Mouse (Mus musculus) liver, embryonic 15.5 days (tissue): ENCODE data around the gene Rrm1. TPM values are rescaled to one million over a fixed set of nuclear protein-coding genes. Genes with fewer than 3 reads are reported as not detected.
"Not testable (repeated sequence)": the region's sequence is repeated elsewhere in the genome, so short reads cannot be mapped to it uniquely, and the experiment has no call there.

Experiments used
- ATAC-seq: fragments of 200-750 bp; cut with Nextera tagmentation; 2 replicates; pipeline ENCODE4 v1.8.0; 2017; ENCODE audit warnings: moderate number of reproducible peaks, mild to moderate bottlenecking, moderate library complexity; ENCODE audit not compliant: insufficient read depth
- H3K27ac ChIP-seq: fragments of 300-500 bp; sonication (generic); replicated peaks from 2 replicates; pipeline ENCODE4 v1.5.1; 2015; ENCODE audit warnings: mild to moderate bottlenecking, inconsistent platforms
- H3K27me3 ChIP-seq: fragments of 300-500 bp; sonication (generic); 2 replicates; pipeline ENCODE4 v1.6.1; 2015; ENCODE audit warnings: mild to moderate bottlenecking, inconsistent platforms
- H3K36me3 ChIP-seq: fragments of 300-500 bp; sonication (generic); replicated peaks from 2 replicates; pipeline ENCODE4 v1.6.1; 2015; ENCODE audit warnings: moderate library complexity, mild to moderate bottlenecking, inconsistent platforms
- H3K4me1 ChIP-seq: fragments of 300-500 bp; sonication (generic); replicated peaks from 2 replicates; pipeline ENCODE4 v1.6.1; 2015; ENCODE audit warnings: inconsistent platforms
- H3K4me2 ChIP-seq: fragments of 300-500 bp; sonication (generic); 2 replicates; pipeline ENCODE4 v1.6.1; 2015; ENCODE audit warnings: moderate library complexity, mild to moderate bottlenecking, inconsistent platforms
- H3K4me3 ChIP-seq: fragments of 300-500 bp; sonication (generic); replicated peaks from 2 replicates; pipeline ENCODE4 v1.5.1; 2015; ENCODE audit warnings: mild to moderate bottlenecking, inconsistent platforms
- H3K9ac ChIP-seq: fragments of 300-500 bp; sonication (generic); 2 replicates; pipeline ENCODE4 v1.6.1; 2015; ENCODE audit warnings: moderate library complexity, mild to moderate bottlenecking, inconsistent platforms
- H3K9me3 ChIP-seq: fragments of 300-500 bp; sonication (generic); replicated peaks from 2 replicates; pipeline ENCODE4 v1.6.1; 2016; ENCODE audit warnings: inconsistent platforms
- WGBS: fragments of 180-500 bp; shearing (Covaris S2); methylation state at CpG from one replicate; pipeline ENCODE4 v1.1.7; 2015; ENCODE audit warnings: mixed read lengths; ENCODE audit not compliant: insufficient replicate concordance; 5-methylcytosine and 5-hydroxymethylcytosine counted together
- polyA plus RNA-seq: library from polyadenylated mRNA; unstranded; fragments of >200 nt; fragmentation: Nextera tagmentation; extraction: Ambion mirVana; gene quantifications from 2 replicates; pipeline ENCODE4 v1.2.1, GENCODE M21; 2015

Rrm1 gene
- 171 and 180 TPM in 2 replicates for polyA plus RNA-seq

DNA sequence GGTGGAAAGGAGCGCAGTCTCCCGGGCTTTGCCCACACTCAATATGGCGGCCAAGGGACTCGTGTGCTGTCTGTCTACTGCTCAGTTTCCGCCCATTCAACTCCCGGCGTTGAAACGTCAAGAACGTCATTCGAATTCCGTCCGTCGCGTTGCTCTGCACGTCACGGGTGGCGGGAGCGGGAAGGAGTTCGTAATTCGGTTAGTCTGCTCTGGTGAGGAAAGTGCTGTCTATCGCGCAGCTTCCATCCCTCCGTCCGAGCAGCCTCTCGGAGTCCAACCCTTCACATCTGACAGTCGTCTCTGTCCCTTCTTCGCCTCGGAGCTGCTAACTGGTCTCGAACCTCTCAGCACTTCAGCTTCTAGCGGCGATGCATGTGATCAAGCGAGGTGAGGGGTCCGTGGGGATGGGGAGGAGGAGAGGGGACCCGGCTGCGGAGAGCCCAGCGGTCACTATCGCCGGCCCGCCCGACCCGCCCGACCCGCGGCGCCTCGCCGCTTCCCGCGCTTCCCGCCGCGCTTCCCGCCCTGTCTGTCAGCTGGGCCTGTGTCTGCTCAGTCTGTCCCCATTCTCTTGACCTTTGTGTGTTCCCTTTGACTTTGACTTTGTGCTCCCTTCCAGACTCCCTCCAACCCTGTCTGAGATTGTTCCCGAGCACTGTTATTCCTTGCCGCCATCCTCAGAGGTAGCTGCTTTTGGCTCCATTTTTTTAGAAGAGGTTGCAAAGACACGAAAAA lies at the start of gene Rrm1:
TSS of gene Rrm1 (plus strand) at position 39 of the 735 bp plus-strand sequence.
- Histone ChIP-seq H3K36me3 (peaks cover 31% of the 10 kb centered on the region), H3K9me3 (no peaks in the 10 kb centered on the region), H3K27me3 (peaks cover 4% of the 10 kb centered on the region; the same call in 1 of the 2 replicates), H3K4me1 (peaks cover 28% of the 10 kb centered on the region), H3K4me3 (peak within 1 kb of the TSS; percentile 94), H3K9ac (peak within 1 kb of the TSS; percentile 96), H3K27ac (peak within 1 kb of the TSS; percentile 94), H3K4me2 (peak within 1 kb of the TSS; percentile 81)
- peak; percentile 92 for ATAC-seq
- WGBS = under 1% methylated on average over 56 of the region's 56 CpGs

DNA sequence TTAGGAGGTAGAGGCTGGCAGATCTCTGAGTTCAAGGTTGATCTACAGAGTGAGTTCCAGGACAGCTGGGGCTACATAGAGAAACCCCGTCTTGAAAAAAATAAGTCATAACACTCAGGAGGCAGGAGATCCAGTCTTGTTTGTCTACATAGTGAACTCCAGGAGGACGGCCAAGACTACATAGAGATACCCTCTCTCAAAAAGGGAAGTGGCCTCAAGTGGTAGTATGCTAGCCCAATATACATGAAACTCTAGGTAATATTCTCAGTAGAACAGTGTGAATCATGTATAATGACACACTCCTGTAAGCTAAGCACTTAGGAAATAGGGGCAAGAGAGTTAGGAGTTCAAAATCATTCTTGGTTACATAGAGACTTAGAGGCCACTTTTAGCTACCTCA lies 47.6 kb upstream of the Rrm1 start:
- no peaks in the 10 kb centered on the region for H3K36me3 ChIP-seq

DNA sequence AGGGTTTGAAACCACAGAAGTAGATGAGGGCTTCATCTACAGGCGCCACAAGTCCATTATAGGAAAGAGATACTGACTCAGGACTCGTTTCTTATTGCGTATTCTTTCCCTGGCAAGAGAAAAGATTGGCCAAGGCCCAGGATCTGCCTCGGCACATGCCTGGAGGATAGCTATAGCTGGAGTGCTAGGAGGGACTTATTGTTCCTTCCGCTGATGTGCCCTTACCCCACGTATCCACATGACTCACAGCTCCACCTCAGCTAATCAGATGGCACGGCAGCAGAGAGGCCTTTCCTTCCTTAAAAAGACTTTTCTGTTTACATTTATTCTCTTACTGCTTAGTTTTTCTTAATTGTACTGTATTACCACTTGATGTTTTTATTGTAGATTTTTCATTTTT lies 45.6 kb upstream of the Rrm1 start:
- H3K4me2 ChIP-seq = no peak overlapping the region
- no peak overlapping the region for H3K27ac ChIP-seq
- no peaks in the 10 kb centered on the region for H3K9me3 ChIP-seq
- WGBS = 44% methylated on average over 7 of the region's 7 CpGs
- no peak overlapping the region for H3K4me3 ChIP-seq
- no peaks in the 10 kb centered on the region for H3K36me3 ChIP-seq
- no peaks in the 10 kb centered on the region for H3K27me3 ChIP-seq
- H3K4me1 ChIP-seq = no peaks in the 10 kb centered on the region
- H3K9ac ChIP-seq = no peak overlapping the region
- ATAC-seq = no peak

More for the DNA sequence above, 47.6 kb upstream of the Rrm1 start:
- Histone ChIP-seq H3K4me2 (no peak overlapping the region), H3K4me1 (no peaks in the 10 kb centered on the region), H3K27ac (no peak overlapping the region), H3K27me3 (no peaks in the 10 kb centered on the region), H3K4me3 (no peak overlapping the region), H3K9ac (no peak overlapping the region), H3K9me3 (no peaks in the 10 kb centered on the region)
- 53% methylated on average over 2 of the region's 2 CpGs for WGBS
- no peak for ATAC-seq

DNA sequence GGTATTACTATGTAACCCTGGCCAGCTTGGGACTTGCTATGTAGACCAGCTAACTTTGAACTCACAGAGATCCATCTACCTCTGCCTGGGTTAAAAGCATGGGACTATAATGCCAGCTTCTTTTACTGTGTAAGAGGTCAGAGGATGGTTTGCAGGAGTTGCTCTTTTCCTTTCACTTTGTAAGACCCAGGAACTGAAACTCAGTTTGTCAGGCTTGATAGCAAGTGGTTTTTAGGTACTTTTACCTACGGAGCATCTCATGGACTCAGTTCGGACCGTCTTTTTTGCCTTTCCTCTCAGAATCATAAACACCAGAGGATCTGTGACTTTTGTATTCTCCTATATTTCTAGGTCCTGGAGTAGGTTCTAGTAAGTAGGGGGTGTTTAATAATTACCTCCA lies 45.2 kb upstream of the Rrm1 start:
- H3K27me3 ChIP-seq = no peaks in the 10 kb centered on the region
- H3K4me1 ChIP-seq = no peaks in the 10 kb centered on the region
- no peak for ATAC-seq
- no peak overlapping the region for H3K4me2 ChIP-seq
- no peaks in the 10 kb centered on the region for H3K9me3 ChIP-seq
- H3K4me3 ChIP-seq = no peak overlapping the region
- no peak overlapping the region for H3K27ac ChIP-seq
- 89% methylated on average over 3 of the region's 3 CpGs for WGBS
- no peak overlapping the region for H3K9ac ChIP-seq
- H3K36me3 ChIP-seq = no peaks in the 10 kb centered on the region

DNA sequence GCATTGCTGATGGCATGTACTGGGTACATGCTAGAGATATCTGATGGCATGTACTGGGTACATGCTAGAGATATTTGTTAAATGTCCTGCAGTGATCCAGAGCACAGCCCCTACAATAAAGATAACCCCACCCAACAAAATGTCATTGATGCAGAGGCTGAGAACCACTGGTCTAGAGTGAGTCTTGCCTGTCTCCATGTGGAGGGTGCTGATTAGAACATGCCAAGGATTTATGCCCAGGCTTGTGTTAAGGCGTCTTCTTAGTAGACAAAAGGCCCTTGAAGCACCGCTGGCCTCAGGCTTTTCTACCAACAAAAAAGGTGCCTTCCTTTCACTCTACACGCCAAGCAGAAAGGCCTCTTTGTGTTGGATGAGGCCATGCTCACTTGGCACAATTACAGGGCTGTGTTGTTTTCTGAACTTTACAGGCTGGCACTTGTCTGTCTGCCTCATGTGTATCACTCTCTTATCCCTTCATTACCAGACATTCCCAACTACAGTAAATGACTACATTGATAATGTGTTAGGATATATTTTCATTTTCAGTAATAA lies 42.2 kb upstream of the Rrm1 start:
- ATAC-seq = no peak; the same call in 1 of the 2 replicates
- WGBS = 51% methylated on average over 3 of the region's 3 CpGs
- Histone ChIP-seq H3K4me2 (no peak overlapping the region), H3K36me3 (no peaks in the 10 kb centered on the region), H3K9ac (no peak overlapping the region), H3K27me3 (no peaks in the 10 kb centered on the region), H3K4me3 (no peak overlapping the region), H3K9me3 (no peaks in the 10 kb centered on the region), H3K27ac (no peak overlapping the region), H3K4me1 (no peaks in the 10 kb centered on the region)

DNA sequence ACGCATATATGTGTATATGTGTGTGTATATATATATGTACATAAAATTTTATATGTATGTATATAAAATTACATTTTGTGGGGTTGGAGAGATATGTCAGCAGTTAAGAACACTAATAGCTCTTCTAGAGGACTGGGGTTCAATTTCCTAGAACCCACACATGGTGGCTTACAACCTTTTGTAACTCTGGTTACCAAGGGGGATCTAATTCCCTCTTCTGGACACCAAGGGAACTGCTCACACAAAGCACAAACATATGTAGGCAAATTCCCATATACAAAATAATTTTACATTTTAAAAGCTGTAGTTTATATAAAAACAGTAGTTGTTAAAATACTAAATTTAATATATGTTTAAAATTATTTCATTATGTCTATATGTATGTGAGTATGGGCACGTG lies 37.4 kb upstream of the Rrm1 start:
- Histone ChIP-seq H3K4me3 (no peak overlapping the region), H3K27ac (no peak overlapping the region), H3K36me3 (no peaks in the 10 kb centered on the region), H3K27me3 (no peaks in the 10 kb centered on the region), H3K4me1 (peaks cover 5% of the 10 kb centered on the region; the same call in 1 of the 2 replicates), H3K4me2 (no peak overlapping the region), H3K9ac (no peak overlapping the region), H3K9me3 (no peaks in the 10 kb centered on the region)
- WGBS = 83% methylated on average over 2 of the region's 2 CpGs
- ATAC-seq = no peak

DNA sequence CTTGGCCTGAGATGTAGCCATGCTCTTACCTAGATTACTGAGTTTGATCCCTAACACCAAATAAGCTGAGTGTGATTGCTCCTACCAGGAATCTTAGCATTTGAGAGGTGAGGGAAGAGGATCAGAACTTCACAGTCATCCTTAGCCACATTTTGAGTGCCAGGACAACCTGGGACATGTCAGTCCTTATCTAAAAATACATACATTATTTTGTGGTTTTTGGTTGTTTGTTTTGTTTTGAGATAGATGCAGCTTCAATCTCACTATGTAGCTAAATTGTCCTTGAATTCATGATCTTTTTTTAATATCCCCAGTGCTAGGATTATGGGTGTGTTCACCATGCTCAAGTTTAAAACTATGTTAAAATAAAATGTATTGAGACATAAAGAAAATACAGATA lies 34.1 kb upstream of the Rrm1 start:
- 0 out of 2 replicates have a peak, but pooled peaks cover 10% of the 10 kb centered on the region for H3K36me3 ChIP-seq
- no peak overlapping the region for H3K4me2 ChIP-seq
- H3K9me3 ChIP-seq = no peaks in the 10 kb centered on the region
- no peak overlapping the region for H3K9ac ChIP-seq
- no peak overlapping the region for H3K27ac ChIP-seq
- H3K4me3 ChIP-seq = no peak overlapping the region
- no peaks in the 10 kb centered on the region for H3K27me3 ChIP-seq
- no peak for ATAC-seq
- peaks cover 5% of the 10 kb centered on the region; the same call in 1 of the 2 replicates for H3K4me1 ChIP-seq

DNA sequence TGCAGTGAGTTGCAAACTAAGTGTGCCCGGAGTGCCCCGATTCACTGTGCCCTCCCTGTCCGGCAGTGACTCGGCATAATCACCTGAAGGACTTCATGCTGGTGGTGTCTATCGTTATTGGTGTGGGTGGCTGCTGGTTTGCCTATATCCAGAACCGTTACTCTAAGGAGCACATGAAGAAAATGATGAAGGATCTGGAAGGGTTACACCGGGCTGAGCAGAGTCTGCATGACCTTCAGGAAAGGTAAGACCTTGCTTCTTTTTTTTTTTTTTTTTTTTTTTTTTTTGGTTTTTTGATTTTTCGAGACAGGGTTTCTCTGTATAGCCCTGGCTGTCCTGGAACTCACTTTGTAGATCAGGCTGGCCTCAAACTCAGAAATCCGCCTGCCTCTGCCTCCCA lies 26.2 kb upstream of the Rrm1 start:
- H3K4me3 ChIP-seq, ATAC-seq, H3K27ac ChIP-seq, H3K9me3 ChIP-seq, H3K4me2 ChIP-seq, H3K9ac ChIP-seq, H3K27me3 ChIP-seq, H3K4me1 ChIP-seq: not testable (repeated sequence)
- WGBS = 82% methylated on average over 9 of the region's 9 CpGs
- H3K36me3 ChIP-seq = 0 out of 2 replicates have a peak, but pooled peaks cover 10% of the 10 kb centered on the region

DNA sequence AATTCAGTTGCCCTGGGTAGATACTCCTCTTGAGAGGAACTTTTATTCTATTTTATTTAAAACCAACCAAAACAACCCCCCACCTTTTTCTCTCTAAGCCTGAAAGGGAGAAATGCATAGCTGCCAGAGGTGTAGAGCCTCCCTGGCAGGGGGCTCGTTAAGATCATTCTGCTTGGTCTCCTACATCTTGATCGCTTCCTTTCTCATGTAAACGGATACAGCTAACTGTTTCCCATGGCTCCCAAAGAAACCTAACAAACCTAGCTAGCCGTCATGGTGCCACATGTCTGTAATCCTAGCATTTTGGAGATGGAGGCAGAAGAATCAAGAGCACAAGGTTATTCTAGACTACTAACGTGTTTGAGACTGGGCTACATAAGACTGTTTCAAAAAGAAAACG lies 25.7 kb upstream of the Rrm1 start:
- no peak for ATAC-seq
- Histone ChIP-seq H3K36me3 (0 out of 2 replicates have a peak, but pooled peaks cover 9% of the 10 kb centered on the region), H3K9me3 (no peaks in the 10 kb centered on the region), H3K4me3 (no peak overlapping the region), H3K27ac (no peak overlapping the region), H3K27me3 (no peaks in the 10 kb centered on the region), H3K4me1 (0 out of 2 replicates have a peak, but pooled peaks cover 3% of the 10 kb centered on the region), H3K4me2 (no peak overlapping the region), H3K9ac (no peak overlapping the region)
- WGBS = 67% methylated on average over 6 of the region's 6 CpGs

DNA sequence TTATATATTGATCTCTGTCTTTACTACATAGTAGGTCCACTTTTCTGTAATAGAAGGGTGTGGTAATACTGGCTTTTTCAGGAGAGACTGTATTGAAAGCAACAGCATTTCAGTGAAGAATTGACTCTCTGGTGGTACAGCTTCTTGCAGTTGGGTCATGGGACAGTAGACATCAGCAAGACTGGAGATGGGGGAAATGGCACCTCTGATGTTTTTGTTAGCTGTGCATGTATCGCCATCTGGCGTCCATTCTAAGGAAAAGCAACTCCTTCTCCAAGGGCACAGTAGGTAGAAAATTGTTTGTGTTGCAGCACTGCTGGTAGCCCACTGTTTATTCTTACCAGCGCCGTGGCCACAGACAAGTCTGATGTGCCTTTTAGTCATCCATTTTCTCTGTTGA lies 24.1 kb upstream of the Rrm1 start:
- H3K4me2 ChIP-seq = no peak overlapping the region
- no peak overlapping the region for H3K27ac ChIP-seq
- 2% methylated on average over 4 of the region's 4 CpGs for WGBS
- ATAC-seq = no peak
- H3K4me1 ChIP-seq = 0 out of 2 replicates have a peak, but pooled peaks cover 3% of the 10 kb centered on the region
- H3K9ac ChIP-seq = no peak overlapping the region
- no peaks in the 10 kb centered on the region for H3K36me3 ChIP-seq
- H3K4me3 ChIP-seq = no peak overlapping the region
- H3K27me3 ChIP-seq = no peaks in the 10 kb centered on the region
- no peaks in the 10 kb centered on the region for H3K9me3 ChIP-seq

DNA sequence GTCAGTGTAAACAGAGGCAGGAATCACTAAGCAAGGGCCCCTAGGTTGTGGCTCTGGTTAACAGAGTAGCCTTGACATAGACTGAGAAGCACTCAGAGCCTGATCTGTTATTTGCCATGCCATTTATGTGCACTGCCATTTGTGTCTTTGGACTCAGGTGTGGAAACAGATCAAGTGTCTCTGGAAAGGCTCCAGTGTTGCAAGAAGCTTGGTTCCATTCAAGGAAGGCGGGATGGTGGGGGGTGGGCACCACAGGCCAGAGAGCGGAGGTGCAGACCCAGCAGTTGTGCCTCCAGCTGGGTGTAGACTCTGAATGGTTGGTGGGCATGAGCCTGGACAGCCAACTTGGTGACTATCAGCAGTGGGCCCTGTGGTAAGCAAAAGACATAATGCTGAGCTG lies 19.5 kb upstream of the Rrm1 start:
- no peak overlapping the region for H3K27ac ChIP-seq
- peaks cover 3% of the 10 kb centered on the region; the same call in 1 of the 2 replicates for H3K4me1 ChIP-seq
- H3K9me3 ChIP-seq = no peaks in the 10 kb centered on the region
- WGBS = 83% methylated on average over 2 of the region's 2 CpGs
- no peaks in the 10 kb centered on the region for H3K27me3 ChIP-seq
- no peak for ATAC-seq
- H3K4me2 ChIP-seq = no peak overlapping the region
- H3K36me3 ChIP-seq = peaks cover 7% of the 10 kb centered on the region; the same call in 1 of the 2 replicates
- H3K4me3 ChIP-seq = no peak overlapping the region
- no peak overlapping the region for H3K9ac ChIP-seq
